Mouse (Mus musculus) layer of hippocampus, adult 9-10 months (tissue): ENCODE data around the gene Astl.

Source experiments
- DNase-seq: peaks from one replicate; pipeline ENCODE4 v3.0.0; 2022; ENCODE audit warnings: low spot score

Gene Astl

GRCm38 (mm10) chr2:127367126-127367820 is 28.8 kb downstream of the Astl start:
- DNase-seq, result no peak

GRCm38 (mm10) chr2:127369703-127370376 is 31.4 kb downstream of the Astl start:
- DNase-seq, result no peak

GRCm38 (mm10) chr2:127370561-127371483 is 32.4 kb downstream of the Astl start:
- DNase-seq, result no peak

- DNase-seq, result no peak
These were observed 33.0 kb downstream of the Astl start for GRCm38 (mm10) chr2:127371484-127371861.

GRCm38 (mm10) chr2:127372082-127372481 is 33.6 kb downstream of the Astl start:
- DNase-seq, result no peak

GRCm38 (mm10) chr2:127374131-127374530 is 35.7 kb downstream of the Astl start:
- DNase-seq, result no peak

GRCm38 (mm10) chr2:127375087-127375486 is 36.6 kb downstream of the Astl start:
- DNase-seq, result no peak

- DNase-seq, result no peak
These were observed 37.4 kb downstream of the Astl start for GRCm38 (mm10) chr2:127375759-127376341.

GRCm38 (mm10) chr2:127376423-127377051 is 38.1 kb downstream of the Astl start:
- no peak for DNase-seq

GRCm38 (mm10) chr2:127377942-127378610 is 39.6 kb downstream of the Astl start:
- no peak for DNase-seq

GRCm38 (mm10) chr2:127378611-127378990 is 40.2 kb downstream of the Astl start:
- no peak for DNase-seq

- no peak for DNase-seq
These were observed 40.8 kb downstream of the Astl start for GRCm38 (mm10) chr2:127379250-127379649.

- DNase-seq, result no peak
These were observed 45.4 kb downstream of the Astl start for GRCm38 (mm10) chr2:127383881-127384280.

GRCm38 (mm10) chr2:127387521-127387920 is 49.1 kb downstream of the Astl start:
- DNase-seq, result no peak

GRCm38 (mm10) chr2:127390352-127390751 is 51.9 kb downstream of the Astl start:
- no peak for DNase-seq

- no peak for DNase-seq
These were observed 52.4 kb downstream of the Astl start for GRCm38 (mm10) chr2:127390846-127391245.

- DNase-seq, result no peak
These were observed 52.9 kb downstream of the Astl start for GRCm38 (mm10) chr2:127391323-127391722.

GRCm38 (mm10) chr2:127394606-127395161 is 56.2 kb downstream of the Astl start:
- DNase-seq, result no peak

- DNase-seq, result no peak
These were observed 60.3 kb downstream of the Astl start for GRCm38 (mm10) chr2:127398738-127399137.
